Mouse (Mus musculus) Patski (cell line): ENCODE data around the gene Msrb3. TPM values are rescaled to one million over a fixed set of nuclear protein-coding genes. Genes with fewer than 3 reads are reported as not detected.
"Not testable (repeated sequence)": the region's sequence is repeated elsewhere in the genome, so short reads cannot be mapped to it uniquely, and the experiment has no call there.

Experiments used
- ATAC-seq: fragments of 100-300 bp; one replicate; pipeline ENCODE4 v1.8.0; 2021
- CTCF ChIA-PET: fragments of 350-600 bp; sonication (Branson Sonifier 250); formaldehyde crosslinking; loops from one replicate; lab custom pipeline; 2022; ENCODE audit warnings: inconsistent platforms; lab: Charles Lee
- POLR2A ChIA-PET: fragments of 350-600 bp; sonication (Branson Sonifier 250); formaldehyde crosslinking; loops from one replicate; lab custom pipeline; 2022; ENCODE audit warnings: antibody characterized with exemption, inconsistent platforms; lab: Charles Lee
- DNase-seq: peaks from one replicate; pipeline ENCODE4 v3.0.0-alpha.2; 2011; ENCODE audit warnings: low read depth, low spot score
- H3K27me3 ChIP-seq: fragments of 371-371 bp; one replicate; pipeline ENCODE4 v1.5.1; 2021
- CTCF ChIP-seq: fragments of 100-300 bp; IDR thresholded peaks from one replicate; pipeline ENCODE4 v1.5.1; 2021
- in situ Hi-C: fragments of 300-500 bp; cut with MboI; formaldehyde crosslinking; loops from 3 replicates; pipeline ENCODE4 v1.11.1; 2018; ENCODE audit warnings: low pct_unique_long_range_greater_than_20kb, mixed read lengths
- polyA plus RNA-seq: library from polyadenylated mRNA; unstranded; gene quantifications from one replicate; pipeline ENCODE4 v1.2.3, GENCODE M21; 2021

Msrb3 gene
- polyA plus RNA-seq, 1 experiment from 2014 or later, result 36.9 TPM

DNA sequence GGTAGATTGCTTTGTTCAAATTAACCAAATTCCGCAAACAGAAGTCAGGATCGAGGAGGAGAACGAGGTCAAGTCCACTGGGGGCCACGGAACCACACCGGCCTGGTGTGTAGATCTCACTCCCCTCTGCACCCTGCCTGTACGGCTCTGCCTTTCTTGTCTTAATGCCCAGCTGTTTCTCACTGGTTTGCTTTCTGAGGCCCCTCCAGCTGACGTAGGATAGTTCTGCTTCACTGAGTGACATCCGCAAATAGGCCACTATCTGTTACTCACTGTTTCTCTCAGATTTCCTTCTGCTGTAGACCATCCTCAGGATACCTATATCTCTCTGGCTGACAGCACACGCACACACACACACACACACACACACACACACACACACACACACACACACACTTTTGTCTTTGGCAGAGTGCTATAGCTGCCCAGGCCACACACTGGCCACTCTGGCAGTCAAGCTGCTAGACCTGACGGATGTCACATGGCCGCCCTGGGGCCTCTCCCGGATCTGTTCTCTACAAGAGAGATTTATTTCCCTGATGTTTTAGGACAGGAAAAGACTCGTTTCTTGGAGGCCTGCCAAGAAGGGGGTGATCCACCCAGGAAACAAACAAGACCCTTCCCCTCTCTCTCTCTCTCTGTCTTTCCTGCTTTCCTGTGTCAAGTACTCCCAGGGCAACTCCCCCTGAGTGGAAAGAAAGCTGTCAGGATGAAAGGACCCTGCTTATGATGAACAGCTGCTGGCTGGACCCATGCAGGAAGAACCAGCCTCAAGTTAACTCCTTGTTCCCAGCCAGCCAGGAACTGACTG, 135.0 kb downstream of the Msrb3 start:
- in situ Hi-C loops, result no loop called here
- DNase-seq, result no peak
- no peaks in the 10 kb centered on the region for H3K27me3 ChIP-seq
- ChIA-PET CTCF (interaction anchor here (1.6 kb wide), 1 partner anchor 101 kb away, joined by 3 read pairs; no protein-coding TSS in a partner anchor), POLR2A (interaction anchor here (0.6 kb wide), 1 partner anchor 468 kb away, joined by 3 read pairs; no protein-coding TSS in a partner anchor)
- no peak for TF ChIP-seq CTCF
- ATAC-seq, result no peak

DNA sequence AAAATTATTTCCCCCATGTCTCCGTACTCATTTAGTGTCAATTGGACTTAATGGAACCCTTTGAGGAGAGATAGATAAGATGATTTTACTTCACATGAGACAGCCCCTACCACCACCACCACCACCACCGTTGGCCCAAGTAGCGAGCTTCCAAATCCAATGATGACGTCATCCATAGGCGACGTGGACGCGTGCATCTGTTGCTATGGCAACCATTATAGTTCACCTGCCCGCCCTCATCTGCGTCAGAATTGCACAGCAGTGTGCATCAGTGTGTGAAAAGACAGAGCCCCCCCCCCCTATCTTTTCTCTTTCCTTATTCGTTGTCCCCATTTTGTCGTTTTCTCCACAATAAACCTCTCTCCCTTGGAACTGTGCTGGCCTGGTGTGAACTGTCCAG, 135.9 kb downstream of the Msrb3 start:
- no peak for DNase-seq
- POLR2A ChIA-PET, result no interaction called here
- in situ Hi-C loops, result no loop called here
- ATAC-seq, result no peak
- no peaks in the 10 kb centered on the region for H3K27me3 ChIP-seq
- CTCF ChIA-PET, result interaction anchor here (1.6 kb wide), 1 partner anchor 102 kb away, joined by 3 read pairs; no protein-coding TSS in a partner anchor
- TF ChIP-seq CTCF, result no peak

DNA sequence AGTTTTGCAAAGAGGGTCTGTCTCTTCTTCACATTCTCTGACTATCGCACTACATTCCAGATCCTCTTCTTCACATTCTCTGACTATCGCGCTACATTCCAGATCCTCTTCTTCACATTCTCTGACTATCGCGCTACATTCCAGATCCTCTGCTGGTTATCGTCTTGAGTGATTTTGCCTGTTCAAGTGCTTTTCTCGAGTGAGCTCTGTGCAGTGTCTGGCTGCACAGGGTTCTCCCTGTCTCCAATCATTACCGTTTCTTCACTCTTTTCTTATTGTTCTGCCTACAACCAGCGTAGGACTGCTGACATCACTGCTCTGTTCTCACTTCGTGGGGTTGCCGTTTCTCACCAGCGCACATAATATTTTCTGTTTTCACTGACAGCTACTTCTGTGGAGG, 138.2 kb downstream of the Msrb3 start:
- CTCF ChIA-PET, result no interaction called here
- ATAC-seq (no peak), DNase-seq (no peak)
- H3K27me3 ChIP-seq, result no peaks in the 10 kb centered on the region
- in situ Hi-C loops, result no loop called here
- no peak for TF ChIP-seq CTCF
- POLR2A ChIA-PET, result no interaction called here

DNA sequence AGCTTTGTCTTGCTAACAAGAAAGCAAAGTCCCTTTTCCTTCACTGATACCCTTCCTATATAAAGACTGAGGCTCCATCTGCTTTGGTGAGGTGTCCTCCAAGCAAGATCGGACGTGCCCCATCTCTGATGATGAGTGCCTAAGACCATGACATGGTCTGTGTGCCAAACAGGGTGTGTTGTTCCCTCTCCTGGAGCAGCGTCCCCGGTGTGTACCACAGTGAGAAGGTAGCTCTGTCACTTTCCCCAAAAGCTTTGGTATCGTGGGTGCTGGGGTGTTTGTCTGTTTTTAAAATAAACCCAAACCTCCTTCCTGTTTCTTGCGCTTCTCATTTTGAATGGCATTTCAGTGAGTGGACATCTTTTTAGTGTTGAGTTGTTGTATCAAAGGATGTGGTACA, 139.0 kb downstream of the Msrb3 start:
- no peaks in the 10 kb centered on the region for H3K27me3 ChIP-seq
- no peak for DNase-seq
- TF ChIP-seq CTCF, result no peak
- in situ Hi-C loops, result no loop called here
- no peak for ATAC-seq
- CTCF ChIA-PET, result no interaction called here
- POLR2A ChIA-PET, result no interaction called here

DNA sequence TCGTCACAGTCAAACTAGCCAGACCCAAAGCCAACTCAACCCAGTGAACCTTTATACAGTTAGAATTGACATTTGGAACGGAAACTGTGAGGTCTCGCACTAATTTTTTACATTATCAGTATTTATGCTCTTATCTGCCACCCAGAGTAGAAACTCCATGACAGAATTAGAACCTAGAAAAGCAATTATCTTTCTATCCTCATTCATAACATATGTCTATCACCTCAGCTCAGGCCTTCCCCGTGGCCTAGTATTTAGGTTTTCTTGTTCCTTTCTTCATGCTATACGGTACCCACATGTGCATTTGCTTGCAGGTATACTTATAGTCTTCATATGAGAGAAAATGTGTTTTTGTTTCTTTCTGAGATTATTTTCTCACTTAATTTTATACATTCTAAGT, 146.4 kb downstream of the Msrb3 start:
- ATAC-seq, result no peak
- in situ Hi-C loops, result no loop called here

DNA sequence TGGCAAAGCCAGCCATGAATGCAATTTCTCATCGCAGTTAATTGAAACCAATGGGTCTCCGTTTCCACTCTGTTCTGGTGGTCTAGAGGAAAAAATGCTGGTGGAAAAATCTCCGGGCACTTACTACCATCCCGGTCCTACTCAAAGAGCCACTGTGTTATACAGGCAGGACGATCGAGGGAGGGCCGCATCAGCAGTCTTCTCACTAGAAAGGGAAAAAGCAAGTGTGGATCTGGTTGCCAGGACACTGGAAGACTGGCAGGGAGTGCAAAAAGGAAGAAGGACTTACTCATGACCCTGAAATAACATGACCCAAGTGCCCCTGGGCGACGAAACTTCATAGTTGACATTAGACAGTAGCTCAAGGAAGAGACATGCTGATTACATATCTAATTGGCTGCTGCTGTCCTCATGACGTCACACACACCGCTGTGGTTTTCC, 147.1 kb downstream of the Msrb3 start:
- DNase-seq, result no peak
- no peak for ATAC-seq

More for the DNA sequence above, 146.4 kb downstream of the Msrb3 start:
- ChIA-PET CTCF (interaction anchor here (0.8 kb wide), 1 partner anchor 8 kb away, joined by 3 read pairs; no protein-coding TSS in a partner anchor), POLR2A (interaction anchor here (0.7 kb wide), 2 partner anchors 32 to 250 kb away, joined by 3 to 7 read pairs; no protein-coding TSS in a partner anchor)
- no peak for DNase-seq
- H3K27me3 ChIP-seq, result no peaks in the 10 kb centered on the region
- TF ChIP-seq CTCF, result no peak

DNA sequence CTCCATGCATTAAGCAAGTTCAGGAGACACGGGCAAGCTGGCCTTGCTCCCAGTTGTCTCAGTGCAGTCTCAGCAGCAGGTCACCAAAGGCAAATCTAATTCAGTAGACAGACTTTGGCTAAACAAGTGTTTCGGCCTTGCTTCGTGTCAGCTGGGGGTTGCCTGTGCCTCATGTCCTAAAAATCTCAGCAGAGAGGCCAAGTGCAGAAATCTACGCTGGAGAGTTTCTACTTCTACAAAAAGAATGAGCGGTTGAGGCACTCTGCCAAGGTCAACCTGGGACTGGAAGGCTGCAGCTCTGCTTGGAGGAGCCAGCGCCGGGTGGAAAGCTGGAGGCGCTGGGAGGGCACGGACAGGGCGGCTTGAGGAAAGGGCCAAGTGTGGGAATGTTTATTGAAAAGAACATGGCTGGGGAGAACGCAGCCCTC, 147.6 kb downstream of the Msrb3 start:
- no peak for TF ChIP-seq CTCF
- no peaks in the 10 kb centered on the region for H3K27me3 ChIP-seq
- CTCF ChIA-PET, result interaction anchor here (1.0 kb wide), 1 partner anchor 18 kb away, joined by 3 read pairs; no protein-coding TSS in a partner anchor
- DNase-seq, result peak; percentile 74
- in situ Hi-C loops, result no loop called here
- ATAC-seq, result peak; percentile 76
- POLR2A ChIA-PET, result interaction anchor here (0.6 kb wide), 1 partner anchor 38 kb away, joined by 3 read pairs; no protein-coding TSS in a partner anchor

More for the DNA sequence above, 147.1 kb downstream of the Msrb3 start:
- ChIA-PET CTCF (interaction anchor here (1.0 kb wide), 1 partner anchor 18 kb away, joined by 3 read pairs; no protein-coding TSS in a partner anchor), POLR2A (interaction anchor here (0.6 to 0.7 kb wide), 2 partner anchors 32 to 38 kb away, joined by 3 read pairs; no protein-coding TSS in a partner anchor)
- TF ChIP-seq CTCF, result no peak
- H3K27me3 ChIP-seq, result no peaks in the 10 kb centered on the region
- in situ Hi-C loops, result no loop called here

DNA sequence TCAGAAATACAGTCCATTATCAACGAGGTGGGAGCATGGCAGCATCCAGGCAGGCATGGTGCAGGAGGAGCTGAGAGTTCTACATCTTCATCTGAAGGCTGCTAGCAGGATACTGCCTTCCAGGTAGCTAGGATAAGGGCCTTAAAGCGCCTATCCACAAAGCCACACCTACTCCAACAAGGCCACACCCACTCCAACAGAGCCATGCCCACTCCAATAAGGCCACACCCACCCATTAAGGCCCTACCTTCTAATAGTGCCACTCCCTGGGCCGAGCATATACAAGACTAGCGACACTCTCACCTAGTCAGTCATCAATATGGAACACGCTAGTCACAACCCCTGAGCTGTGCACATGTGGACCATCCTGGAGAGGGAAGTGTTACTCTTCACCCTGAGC, 149.3 kb downstream of the Msrb3 start:
- DNase-seq, H3K27me3 ChIP-seq, ATAC-seq, in situ Hi-C loops, POLR2A ChIA-PET: not testable (repeated sequence)
- CTCF ChIA-PET, result interaction anchor here (1.3 kb wide), 1 partner anchor 14 kb away, joined by 3 read pairs; no protein-coding TSS in a partner anchor

DNA sequence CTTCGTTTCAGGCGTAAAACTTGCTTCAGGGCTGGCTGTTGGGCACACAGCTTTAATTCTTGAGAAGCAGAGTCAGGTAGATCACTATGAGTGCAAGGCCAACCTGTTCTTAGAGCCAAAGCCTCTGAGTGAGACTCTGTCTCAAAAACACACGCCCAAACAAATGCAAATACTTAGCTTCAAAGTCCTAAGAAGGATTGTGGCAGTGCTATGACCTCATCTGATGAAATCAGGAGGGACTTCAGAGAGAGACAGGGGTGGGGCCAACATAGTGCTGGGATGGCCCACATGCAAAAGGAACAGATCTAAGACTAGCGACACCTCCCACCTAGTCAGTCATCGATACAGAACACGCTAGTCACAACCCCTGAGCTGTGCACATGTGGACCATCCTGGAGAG, 150.7 kb downstream of the Msrb3 start:
- POLR2A ChIA-PET, result no interaction called here
- DNase-seq, result no peak
- no peak for TF ChIP-seq CTCF
- no peaks in the 10 kb centered on the region for H3K27me3 ChIP-seq
- CTCF ChIA-PET, result no interaction called here
- in situ Hi-C loops, result no loop called here
- no peak for ATAC-seq

DNA sequence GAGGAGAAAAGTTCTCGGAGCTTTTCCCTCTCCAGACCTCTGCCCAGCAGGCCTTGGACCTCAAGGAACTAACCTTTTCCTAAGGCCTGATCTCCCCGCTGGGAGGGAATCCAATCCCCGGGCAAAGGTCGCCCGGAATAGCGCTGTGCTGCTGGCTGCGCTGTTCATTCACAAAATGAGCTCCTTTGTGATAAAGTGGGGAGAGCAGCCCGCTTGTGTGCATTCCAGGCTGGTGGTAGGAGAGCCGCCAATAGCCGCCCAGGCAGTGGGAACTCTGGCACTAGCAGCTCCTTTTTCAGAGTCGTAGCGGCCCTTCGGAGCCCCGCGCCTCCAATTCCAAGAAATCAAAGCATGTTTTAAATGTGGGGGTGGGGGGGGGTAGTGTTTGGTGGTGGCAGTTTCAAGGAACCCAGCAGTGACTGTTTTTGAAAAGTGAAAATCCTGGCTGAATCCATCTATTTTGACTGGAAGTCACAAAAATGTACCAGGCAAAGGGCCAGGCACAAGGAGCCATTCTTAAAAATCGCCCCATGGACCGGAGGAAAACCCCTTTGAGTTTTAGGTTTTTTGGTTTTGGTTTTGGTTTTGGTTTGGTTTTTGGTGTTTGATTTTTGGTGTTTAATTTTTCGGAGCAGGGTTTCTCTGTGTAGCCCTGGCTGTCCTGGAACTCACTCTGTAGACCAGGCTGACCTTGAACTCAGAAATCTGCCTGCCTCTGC, 153.6 kb downstream of the Msrb3 start:
- no peaks in the 10 kb centered on the region for H3K27me3 ChIP-seq
- DNase-seq (no peak), ATAC-seq (no peak)
- ChIA-PET CTCF (no interaction called here), POLR2A (no interaction called here)
- in situ Hi-C loops, result no loop called here
- no peak for TF ChIP-seq CTCF
